Mouse (Mus musculus) cerebellum, adult 2 months (tissue): ENCODE results near the gene Myh1.

Experiments
- CTCF ChIP-seq: fragments of 200-500 bp; IDR thresholded peaks from 2 replicates; pipeline ENCODE4 v1.5.1; 2011; ENCODE audit warnings: low read depth, mild to moderate bottlenecking, control low read depth, low read length, moderate library complexity, borderline replicate concordance; ENCODE audit not compliant: insufficient read depth
- POLR2A ChIP-seq: fragments of 200-500 bp; IDR thresholded peaks from 2 replicates; pipeline ENCODE4 v1.6.1; 2011; ENCODE audit warnings: low read length, control low read depth, borderline replicate concordance; ENCODE audit not compliant: insufficient read depth

DNA sequence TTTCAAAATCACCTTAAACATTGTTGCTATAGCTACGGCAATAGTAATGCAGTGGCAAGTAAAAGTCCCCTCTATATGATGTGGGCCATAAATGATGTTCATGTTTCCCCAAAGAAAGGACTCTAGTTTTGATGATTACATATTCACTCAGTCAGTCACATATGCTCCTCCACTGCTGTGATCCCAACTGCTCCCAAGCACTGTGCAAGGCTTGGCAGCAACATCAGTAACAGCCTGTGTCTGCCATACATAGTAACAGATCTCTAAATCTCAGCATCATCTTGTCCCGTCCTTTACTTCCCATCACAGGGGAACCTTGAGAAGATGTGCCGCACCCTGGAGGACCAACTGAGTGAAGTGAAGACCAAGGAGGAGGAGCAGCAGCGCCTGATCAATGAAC is 53.8 kb downstream of the Myh1 start:
- no peak for TF ChIP-seq CTCF
- TF ChIP-seq POLR2A: no peak
